Mouse (Mus musculus) stomach, embryonic 16.5 days (tissue): ENCODE data around the gene Srprb. TPM values are rescaled to one million over a fixed set of nuclear protein-coding genes. Genes with fewer than 3 reads are reported as not detected.

Experiments
- ATAC-seq: fragments of 200-750 bp; cut with Nextera tagmentation; 2 replicates; pipeline ENCODE4 v1.8.0; 2017; ENCODE audit warnings: moderate number of reproducible peaks, moderate TSS enrichment; ENCODE audit not compliant: insufficient read depth, low FRiP score
- H3K27ac ChIP-seq: fragments of 300-500 bp; sonication (generic); 2 replicates; pipeline ENCODE4 v1.5.1; 2014; ENCODE audit warnings: low read length
- H3K27me3 ChIP-seq: fragments of 300-500 bp; sonication (generic); 2 replicates; pipeline ENCODE4 v1.6.1; 2014; ENCODE audit warnings: low read length, control low read depth, mixed read lengths; ENCODE audit not compliant: control insufficient read depth, insufficient read depth
- H3K36me3 ChIP-seq: fragments of 300-500 bp; sonication (generic); 2 replicates; pipeline ENCODE4 v1.6.1; 2014; ENCODE audit warnings: low read length; ENCODE audit not compliant: control insufficient read depth, insufficient read depth
- H3K4me1 ChIP-seq: fragments of 300-500 bp; sonication (generic); 2 replicates; pipeline ENCODE4 v1.6.1; 2014; ENCODE audit warnings: low read length, control low read depth, mixed read lengths; ENCODE audit not compliant: control insufficient read depth, insufficient read depth
- H3K4me2 ChIP-seq: fragments of 300-500 bp; sonication (generic); 2 replicates; pipeline ENCODE4 v1.6.1; 2014; ENCODE audit warnings: low read depth, low read length, mixed read lengths
- H3K4me3 ChIP-seq: fragments of 300-500 bp; sonication (generic); replicated peaks from 2 replicates; pipeline ENCODE4 v1.5.1; 2014; ENCODE audit warnings: mild to moderate bottlenecking, low read length
- H3K9ac ChIP-seq: fragments of 300-500 bp; sonication (generic); 2 replicates; pipeline ENCODE4 v1.6.1; 2014; ENCODE audit warnings: low read length
- H3K9me3 ChIP-seq: fragments of 300-500 bp; sonication (generic); replicated peaks from 2 replicates; pipeline ENCODE4 v1.6.1; 2016; ENCODE audit warnings: low read length, control low read depth; ENCODE audit not compliant: control insufficient read depth
- WGBS: fragments of 180-500 bp; shearing (Covaris S2); extraction: QIAGEN DNeasy Blood & Tissue Kit; methylation state at CpG from one replicate; pipeline ENCODE4 v1.1.7; 2014; 5-methylcytosine and 5-hydroxymethylcytosine counted together
- polyA plus RNA-seq: library from polyadenylated mRNA; unstranded; fragments of >200 nt; fragmentation: Nextera tagmentation; extraction: Ambion mirVana; gene quantifications from 2 replicates; pipeline ENCODE4 v1.2.1, GENCODE M21; 2015

The Srprb gene
- polyA plus RNA-seq, 1 experiment from 2014 or later, result 52.1 TPM

DNA sequence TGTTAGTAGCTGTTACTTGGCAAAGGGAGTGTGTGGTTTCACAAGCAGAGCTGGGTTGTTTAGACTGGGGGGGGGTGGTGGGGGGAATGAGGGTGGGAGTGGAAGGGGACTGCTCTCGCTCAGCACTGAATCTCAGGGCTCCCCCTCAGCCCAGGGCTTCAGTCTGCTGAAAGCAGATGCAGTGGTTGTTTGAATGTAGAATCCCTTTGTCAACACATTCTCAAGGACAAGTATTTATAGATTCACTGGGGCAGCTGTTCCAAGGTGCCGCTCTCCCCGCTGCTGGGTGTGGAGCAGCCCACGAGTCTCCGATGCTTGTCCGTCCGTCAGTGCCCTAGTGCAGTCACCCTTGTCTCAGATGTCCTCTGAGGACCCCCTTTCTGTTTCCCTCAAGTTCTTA, 60.7 kb downstream of the Srprb start:
- Histone ChIP-seq H3K27ac (no peak overlapping the region), H3K9ac (no peak overlapping the region), H3K4me2 (no peak overlapping the region), H3K9me3 (no peaks in the 10 kb centered on the region), H3K36me3 (no peaks in the 10 kb centered on the region), H3K4me1 (no peaks in the 10 kb centered on the region), H3K4me3 (no peak overlapping the region), H3K27me3 (no peaks in the 10 kb centered on the region)
- 80% methylated on average over 7 of the region's 7 CpGs for WGBS
- no peak for ATAC-seq

DNA sequence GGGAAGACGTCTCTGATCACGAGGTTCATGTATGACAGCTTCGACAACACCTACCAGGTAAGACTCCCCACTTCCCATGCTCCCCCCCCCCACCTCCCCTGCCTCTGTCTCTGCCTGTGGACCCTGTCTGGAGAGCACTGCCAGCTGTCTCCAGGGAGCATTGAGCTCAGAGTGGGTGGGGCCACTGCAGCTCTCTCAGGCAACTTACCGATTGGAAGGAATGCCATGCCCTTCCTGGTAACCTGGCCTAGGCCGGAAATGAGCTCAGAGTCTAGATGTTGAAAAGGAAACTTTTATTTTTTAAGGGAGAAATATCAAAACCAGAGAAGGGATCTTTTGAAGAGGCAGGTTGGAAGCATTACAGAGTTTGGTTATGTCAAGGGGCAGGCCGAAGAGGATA, 61.6 kb downstream of the Srprb start:
- no peak overlapping the region for H3K4me2 ChIP-seq
- no peak overlapping the region for H3K9ac ChIP-seq
- no peak for ATAC-seq
- H3K36me3 ChIP-seq, result no peaks in the 10 kb centered on the region
- H3K27me3 ChIP-seq, result no peaks in the 10 kb centered on the region
- WGBS, result 86% methylated on average over 6 of the region's 6 CpGs
- H3K4me3 ChIP-seq, result no peak overlapping the region
- no peak overlapping the region for H3K27ac ChIP-seq
- H3K4me1 ChIP-seq, result no peaks in the 10 kb centered on the region
- H3K9me3 ChIP-seq, result no peaks in the 10 kb centered on the region

DNA sequence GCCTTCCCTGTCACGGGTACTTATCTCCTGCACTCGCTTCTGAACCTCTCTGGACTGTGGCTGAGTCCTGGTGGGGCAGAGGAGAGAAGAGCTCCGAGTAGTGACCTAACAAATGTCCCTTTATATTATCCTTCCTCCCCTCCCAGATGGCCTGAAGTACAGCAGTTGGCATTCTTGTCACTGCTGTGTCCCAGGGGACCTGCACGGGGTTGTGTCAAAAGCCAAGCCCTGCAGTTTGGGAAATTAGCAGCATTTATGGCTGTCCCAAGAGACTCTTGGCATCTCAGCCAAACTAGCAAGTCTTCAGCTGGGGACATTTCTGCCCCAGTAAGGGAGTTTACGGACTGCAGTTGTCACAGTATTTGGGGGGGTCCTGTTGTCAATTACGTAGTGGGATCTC, 62.5 kb downstream of the Srprb start:
- H3K4me2 ChIP-seq, result no peak overlapping the region
- no peak overlapping the region for H3K4me3 ChIP-seq
- H3K4me1 ChIP-seq, result no peaks in the 10 kb centered on the region
- H3K9me3 ChIP-seq, result no peaks in the 10 kb centered on the region
- ATAC-seq, result no peak
- H3K27me3 ChIP-seq, result no peaks in the 10 kb centered on the region
- no peak overlapping the region for H3K9ac ChIP-seq
- H3K36me3 ChIP-seq, result no peaks in the 10 kb centered on the region
- 80% methylated on average over 6 of the region's 6 CpGs for WGBS
- H3K27ac ChIP-seq, result no peak overlapping the region

Other genes starting within 250 kb of the Srprb start
- gene Slco2a1, start 213.4 kb downstream of the Srprb start, polyA plus RNA-seq, result 11.8 and 14.5 TPM in 2 replicates
- 5.5 and 6.1 TPM in 2 replicates for gene Rab6b, start 90.3 kb downstream of the Srprb start, polyA plus RNA-seq
- gene Gm20425, start 28.2 kb upstream of the Srprb start, polyA plus RNA-seq, result 2.0 and 7.3 TPM in 2 replicates
- 380 and 455 TPM in 2 replicates for gene Trf, start 28.3 kb upstream of the Srprb start, polyA plus RNA-seq
- gene 1300017J02Rik, start 102.9 kb upstream of the Srprb start, polyA plus RNA-seq, result 3.7 and 4.4 TPM in 2 replicates
- gene Topbp1, start 103.1 kb upstream of the Srprb start, polyA plus RNA-seq, result 41.8 and 43.6 TPM in 2 replicates
- gene Cdv3, start 163.7 kb upstream of the Srprb start, polyA plus RNA-seq, result 80.8 and 91.8 TPM in 2 replicates